Mouse (Mus musculus) thymus, adult 2 months (tissue): ENCODE data around the gene Ep300.

ENCODE experiments used
- CTCF ChIP-seq: fragments of 200-500 bp; IDR thresholded peaks from 2 replicates; pipeline ENCODE4 v1.5.1; 2012; ENCODE audit warnings: mild to moderate bottlenecking, control low read depth, low read length, moderate library complexity, borderline replicate concordance; ENCODE audit not compliant: control insufficient read depth, poor library complexity, insufficient read depth; ENCODE audit errors: extremely low read depth
- POLR2A ChIP-seq: fragments of 200-500 bp; IDR thresholded peaks from 2 replicates; pipeline ENCODE4 v1.6.1; 2012; ENCODE audit warnings: mild to moderate bottlenecking, low read length, control low read depth, moderate library complexity; ENCODE audit not compliant: control insufficient read depth, poor library complexity, insufficient read depth; ENCODE audit errors: extremely low read depth

- TF ChIP-seq POLR2A (no peak), CTCF (no peak)
These were observed 112.7 kb downstream of the Ep300 start for GRCm38 (mm10) chr15:81697847-81698246.
